Mouse (Mus musculus) E14TG2a.4 (cell line): ENCODE measurements at regions not wholly inside any gene's neighbourhood (a gene's known extent, or its start where the extent isn't known, plus 50 kb on each side); places are given as distances from the start of the nearest gene placed in this dataset.

Experiments used
- CTCF ChIP-seq: conservative IDR thresholded peaks from 2 replicates; pipeline ENCODE4 v1.5.1; 2014; ENCODE audit warnings: low read length
- NANOG ChIP-seq: IDR thresholded peaks from 2 replicates; pipeline ENCODE4 v1.6.1; 2014; ENCODE audit warnings: borderline replicate concordance, low read length, mixed read lengths

DNA sequence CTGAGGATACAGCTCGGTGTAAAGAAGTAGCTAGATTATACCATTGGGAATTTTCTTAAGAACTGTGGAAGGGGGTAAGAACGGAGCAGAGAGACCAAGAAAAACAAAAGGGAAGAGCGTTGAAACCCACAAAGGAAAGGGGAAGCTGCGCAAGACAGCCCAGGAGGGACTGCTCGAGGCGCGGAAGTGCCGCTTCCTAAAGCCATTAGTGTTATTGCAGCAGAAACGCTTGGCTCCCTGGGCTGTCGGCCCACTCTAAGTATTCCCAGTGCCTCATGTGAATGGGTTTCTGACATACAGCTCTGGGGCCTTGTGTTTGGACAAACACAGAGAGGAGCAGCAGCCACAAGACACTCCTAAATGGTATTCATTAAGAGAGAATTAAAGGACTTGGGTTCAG lies 131.6 kb downstream of the Ets2 start:
- TF ChIP-seq CTCF = no peak
- TF ChIP-seq NANOG = no peak
